Comparison of ENCODE assay signal across 18 mouse cellular contexts in genomic region chr4:23843609-23844287, GRCm38 (mm10).
DNase-seq lines count a peak whose midpoint lies in the region; ATAC-seq and TF ChIP-seq lines count a peak whose summit lies in the region.
"Had no signal": no experiment of that assay in that cellular context is flagged by ENCODE, and none has a peak within 500 bp of the region (broad histone marks: within the 10 kb centered on the region; RNA-seq: fewer than 3 reads in every experiment).

No protein-coding gene starts in this region.

- 31% methylated on average over 4 of the region's 4 CpGs for WGBS in forebrain, embryonic 11.5 days
- 16% methylated on average over 4 of the region's 4 CpGs for WGBS in forebrain, postnatal 0 days
- WGBS in hindbrain, postnatal 0 days: 34% methylated on average over 4 of the region's 4 CpGs

- no peaks in the 10 kb centered on the region for H3K36me3 ChIP-seq in forebrain, embryonic 11.5 days (ENCODE audit: control insufficient read depth, insufficient read depth, low read length)
- H3K36me3 ChIP-seq in forebrain, postnatal 0 days (ENCODE audit: insufficient read depth): no peaks in the 10 kb centered on the region
- no peaks in the 10 kb centered on the region for H3K36me3 ChIP-seq in hindbrain, postnatal 0 days (ENCODE audit: insufficient read depth, low read length)
- H3K36me3 ChIP-seq: heart, embryonic 15.5 days; limb, embryonic 12.5 days; liver, embryonic 13.5 days had no signal

- peak overlapping the region; percentile 75; the same call in 1 of the 2 replicates for H3K27ac ChIP-seq in forebrain, embryonic 11.5 days (ENCODE audit: low read depth, low read length)
- no peak overlapping the region for H3K27ac ChIP-seq in forebrain, postnatal 0 days (ENCODE audit: low read depth, low read length)
- H3K27ac ChIP-seq in hindbrain, postnatal 0 days: no peak overlapping the region
- H3K27ac ChIP-seq: heart, embryonic 15.5 days; limb, embryonic 12.5 days; liver, embryonic 13.5 days had no signal

- H3K9me3 ChIP-seq in forebrain, embryonic 11.5 days (ENCODE audit: control insufficient read depth, low read length): no peaks in the 10 kb centered on the region
- no peaks in the 10 kb centered on the region for H3K9me3 ChIP-seq in forebrain, postnatal 0 days (ENCODE audit: low read length)
- H3K9me3 ChIP-seq in hindbrain, postnatal 0 days (ENCODE audit: low read length): no peaks in the 10 kb centered on the region
- H3K9me3 ChIP-seq: heart, embryonic 15.5 days; limb, embryonic 12.5 days; liver, embryonic 13.5 days had no signal

- no peak overlapping the region for H3K9ac ChIP-seq in forebrain, embryonic 11.5 days (ENCODE audit: low read length)
- no peak overlapping the region for H3K9ac ChIP-seq in forebrain, postnatal 0 days
- no peak overlapping the region for H3K9ac ChIP-seq in hindbrain, postnatal 0 days (replicated peaks; ENCODE audit: low read length)
- H3K9ac ChIP-seq: heart, embryonic 15.5 days; limb, embryonic 12.5 days; liver, embryonic 13.5 days; lung, embryonic 14.5 days had no signal

- DNase-seq in embryo, embryonic 11 days: peak; percentile 16
- DNase-seq in embryo, embryonic 9.5 days (ENCODE audit: extremely low spot score): no peak
- DNase-seq in forebrain, embryonic 11.5 days (ENCODE audit: low spot score): peak; percentile 55
- no peak for DNase-seq in forebrain, postnatal 0 days
- peak; percentile 72 for DNase-seq in hindbrain, postnatal 0 days (ENCODE audit: low spot score)
- no peak for DNase-seq in thymus, postnatal 10 days (ENCODE audit: low spot score in 2 of 2)
- no peak for DNase-seq in adrenal gland, postnatal 25 days
- DNase-seq in gastrocnemius, postnatal 36 days: no peak
- DNase-seq: adrenal gland, postnatal 14 days; cerebellum, adult 11-12 months; liver, embryonic 13.5 days; lung, embryonic 14.5 days; lung, postnatal 4 days; thymus, postnatal 25 days had no signal

- no peak overlapping the region for H3K4me2 ChIP-seq in forebrain, embryonic 11.5 days (ENCODE audit: low read depth, low read length, severe bottlenecking)
- no peak overlapping the region for H3K4me2 ChIP-seq in forebrain, postnatal 0 days (ENCODE audit: low read depth)
- no peak overlapping the region for H3K4me2 ChIP-seq in hindbrain, postnatal 0 days (ENCODE audit: low read depth, low read length)
- H3K4me2 ChIP-seq: heart, embryonic 15.5 days; limb, embryonic 12.5 days; liver, embryonic 13.5 days; lung, embryonic 14.5 days had no signal

- H3K27me3 ChIP-seq in forebrain, embryonic 11.5 days (ENCODE audit: control insufficient read depth, insufficient read depth, low read length): no peaks in the 10 kb centered on the region
- H3K27me3 ChIP-seq in forebrain, postnatal 0 days (ENCODE audit: insufficient read depth, low read length): no peaks in the 10 kb centered on the region
- no peaks in the 10 kb centered on the region for H3K27me3 ChIP-seq in hindbrain, postnatal 0 days (ENCODE audit: insufficient read depth, low read length)
- H3K27me3 ChIP-seq: CH12.LX; heart, embryonic 15.5 days; limb, embryonic 12.5 days; liver, embryonic 13.5 days had no signal

- intact Hi-C loops in gastrocnemius, postnatal 36 days (cut with DNase I): no loop called here

- H3K4me1 ChIP-seq in forebrain, embryonic 11.5 days (replicated peaks; ENCODE audit: control insufficient read depth, insufficient read depth, low read length): peaks cover 4% of the 10 kb centered on the region; the same call in 1 of the 2 replicates
- H3K4me1 ChIP-seq in forebrain, postnatal 0 days (ENCODE audit: insufficient read depth): no peaks in the 10 kb centered on the region
- H3K4me1 ChIP-seq in hindbrain, postnatal 0 days (ENCODE audit: insufficient read depth, low read length): no peaks in the 10 kb centered on the region
- H3K4me1 ChIP-seq: heart, embryonic 15.5 days; limb, embryonic 12.5 days; liver, embryonic 13.5 days had no signal

- ATAC-seq in forebrain, embryonic 11.5 days (replicated peaks; ENCODE audit: low FRiP score): peak; percentile 90
- ATAC-seq in forebrain, postnatal 0 days: peak; percentile 73; the same call in 1 of the 2 replicates
- peak; percentile 88 for ATAC-seq in hindbrain, postnatal 0 days
- ATAC-seq: intestine, embryonic 16.5 days had no signal

- TF ChIP-seq CTCF in forebrain, postnatal 0 days (IDR thresholded peaks at IDR 0.05; ENCODE audit: low read depth): no peak
- no peak for TF ChIP-seq CTCF in hindbrain, postnatal 0 days (IDR thresholded peaks at IDR 0.05; ENCODE audit: low read depth)

- H3K4me3 ChIP-seq in forebrain, embryonic 11.5 days (ENCODE audit: low read depth, low read length): no peak overlapping the region
- H3K4me3 ChIP-seq in forebrain, postnatal 0 days (ENCODE audit: low read depth, low read length): no peak overlapping the region
- no peak overlapping the region for H3K4me3 ChIP-seq in hindbrain, postnatal 0 days (ENCODE audit: low read length)
- H3K4me3 ChIP-seq: heart, embryonic 15.5 days; limb, embryonic 12.5 days; liver, embryonic 13.5 days had no signal

Comparison
In these comparisons a context has a peak if more than half of its experiments do, and no peak if none do; other contexts are left out.
1. DNase-seq: peak in embryo, embryonic 11 days (single experiment), forebrain, embryonic 11.5 days (single experiment) and hindbrain, postnatal 0 days (single experiment); none in embryo, embryonic 9.5 days (single experiment), forebrain, postnatal 0 days (single experiment), thymus, postnatal 10 days (0 of 2), adrenal gland, postnatal 25 days (single experiment) and gastrocnemius, postnatal 36 days (0 of 2).
2. Peak in every context shown above with its lines, with median percentiles within 50 percentile points of each other: ATAC-seq.